Mouse (Mus musculus): ENCODE measurements around the gene Rcvrn. TPM values are rescaled to one million over a fixed set of nuclear protein-coding genes. Genes with fewer than 3 reads are reported as not detected.

Rcvrn gene
- total RNA-seq (2021), result under 1 TPM in 1 of 2 experiments, not detected in 1; 0.23 TPM

DNA sequence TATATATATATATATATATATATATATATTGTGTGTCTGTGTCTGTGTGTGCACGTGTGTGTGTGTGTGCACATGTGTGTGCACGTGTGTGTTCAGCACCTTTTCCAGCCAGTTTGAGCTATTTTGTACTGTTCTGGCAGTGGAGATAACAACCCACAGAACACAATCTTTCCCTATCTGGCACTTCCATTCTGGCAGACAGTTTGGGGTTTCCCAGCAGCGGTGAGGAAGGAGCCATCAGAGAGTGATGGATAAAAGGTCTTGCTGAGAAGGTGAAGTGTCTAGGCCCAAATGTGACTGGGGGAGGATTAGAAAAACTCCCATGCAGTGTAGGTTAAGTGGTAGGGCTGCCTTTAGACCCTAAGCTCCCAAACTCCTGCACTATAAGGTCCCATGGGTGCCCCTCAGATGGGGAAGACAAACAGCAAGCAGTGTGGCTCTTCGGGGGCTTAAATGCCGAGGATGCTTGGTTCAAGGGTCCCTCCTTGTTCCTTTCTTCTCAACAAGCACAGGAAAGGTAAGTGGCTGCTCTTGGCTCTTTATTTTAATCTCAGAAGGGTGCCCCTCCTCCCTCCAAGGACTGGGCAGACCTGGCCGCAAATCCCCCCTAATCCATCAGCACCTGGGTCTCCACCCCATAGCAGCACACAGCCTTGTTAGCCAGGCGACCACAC lies at the start of gene Rcvrn:
Gene Rcvrn (plus strand): TSS at position 624 of the 674 bp plus-strand sequence.
- DNase-seq (ENCODE audit: low spot score), result no peak
- intact Hi-C loops (cut with DNase I), result no loop called here

DNA sequence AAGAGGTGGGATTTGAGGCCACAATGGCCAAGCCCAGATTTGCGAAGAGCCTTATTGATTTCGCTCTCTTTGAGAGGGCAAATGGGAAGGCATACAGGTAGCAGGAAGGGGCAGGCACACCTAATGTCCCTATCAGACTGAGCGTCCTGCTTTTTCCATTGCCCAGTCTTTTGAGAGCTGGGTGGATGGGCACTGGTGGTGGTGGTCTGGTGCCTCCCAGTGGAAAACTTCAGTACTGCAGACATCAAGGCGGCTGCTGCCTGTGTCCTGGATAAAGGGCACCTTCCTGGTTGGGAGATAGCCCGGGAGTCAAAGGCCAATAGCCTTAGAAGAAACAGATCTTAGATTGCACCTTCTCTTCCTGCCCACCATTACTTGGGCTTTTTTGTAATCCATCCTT lies 47.4 kb upstream of the Rcvrn start:
- peak; percentile 28 for DNase-seq (ENCODE audit: low spot score)
- intact Hi-C loops (cut with DNase I), result loop anchor here (2.0 to 5.0 kb wide), 5 partner anchors 135 to 535 kb away; partner anchors contain the start of gene Gas7

DNA sequence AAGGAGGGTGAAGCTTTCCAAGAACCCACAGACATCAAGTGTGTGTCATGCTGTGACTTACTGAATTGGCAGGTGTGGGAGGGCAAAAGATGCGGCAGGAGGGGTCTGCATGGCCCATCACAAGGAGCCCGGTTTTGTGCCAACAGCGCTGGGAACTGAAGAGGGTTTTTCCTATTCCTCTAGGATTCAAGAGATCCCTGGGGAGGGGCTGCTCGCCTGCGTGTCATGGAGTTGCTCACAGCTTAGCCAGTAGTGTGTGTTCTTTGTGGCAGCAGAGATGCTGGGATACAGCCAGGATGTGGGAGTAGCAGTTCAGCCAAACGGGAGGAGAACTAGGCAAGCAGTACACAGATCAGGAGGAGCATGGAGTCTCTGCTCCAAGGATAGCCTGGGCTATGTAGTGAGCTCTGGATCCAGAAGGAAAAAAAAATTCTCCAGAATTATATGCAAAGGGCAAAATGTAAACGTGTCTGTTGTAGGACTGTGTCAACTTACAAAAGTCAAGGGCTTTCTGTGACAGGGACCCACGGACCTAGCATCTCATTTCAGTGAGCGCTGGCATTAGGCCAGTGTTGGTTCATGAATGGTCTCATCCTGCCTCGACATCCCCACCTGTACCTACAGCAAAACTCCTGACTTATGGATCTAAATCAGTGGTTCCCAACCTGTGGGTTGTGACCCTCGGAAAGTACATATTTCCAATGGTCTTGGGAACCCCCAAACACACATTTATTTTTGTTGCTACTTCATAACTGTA lies 46.3 kb upstream of the Rcvrn start:
- DNase-seq (ENCODE audit: low spot score), result no peak
- intact Hi-C loops (cut with DNase I), result loop anchor here (2.0 to 5.0 kb wide), 5 partner anchors 137 to 537 kb away; partner anchors contain the start of gene Gas7

DNA sequence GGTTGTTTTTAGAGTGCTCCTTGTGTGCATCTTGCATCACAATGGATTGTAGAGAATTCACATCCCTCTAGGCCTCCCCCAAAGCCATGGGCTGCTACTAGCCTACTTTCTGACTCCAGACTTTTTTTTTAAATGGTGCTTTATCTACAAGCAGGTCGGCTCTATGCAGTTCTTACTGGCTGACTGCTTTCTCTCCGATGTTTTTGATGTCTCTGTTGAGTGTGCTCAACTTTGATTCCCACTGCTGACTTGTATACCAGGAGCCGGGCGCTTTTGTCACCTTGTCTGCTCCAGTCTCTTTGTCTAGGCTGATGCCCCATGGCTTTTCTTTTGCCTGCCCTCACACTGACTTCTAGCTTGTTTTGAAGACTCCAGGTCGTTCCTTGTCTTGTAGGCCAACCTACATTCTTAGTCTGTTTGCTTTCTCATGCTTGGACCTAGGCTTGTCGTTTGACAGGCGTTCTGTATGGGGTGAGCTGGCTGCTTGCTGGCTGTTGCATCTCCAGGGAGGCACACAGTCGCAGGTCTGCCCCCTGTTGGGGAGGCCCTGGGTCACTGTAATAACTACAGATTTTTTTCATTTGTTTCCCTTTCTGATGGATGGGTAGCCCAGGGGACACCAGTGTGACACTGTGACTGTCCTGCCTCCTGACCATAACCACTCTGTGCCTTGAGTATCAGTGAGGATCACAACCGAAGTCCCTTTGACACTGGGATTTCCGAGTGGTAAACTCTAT lies 45.0 kb upstream of the Rcvrn start:
- intact Hi-C loops (cut with DNase I), result loop anchor here (2.0 to 5.0 kb wide), 5 partner anchors 138 to 538 kb away; partner anchors contain the start of gene Gas7
- no peak for DNase-seq (ENCODE audit: low spot score)

DNA sequence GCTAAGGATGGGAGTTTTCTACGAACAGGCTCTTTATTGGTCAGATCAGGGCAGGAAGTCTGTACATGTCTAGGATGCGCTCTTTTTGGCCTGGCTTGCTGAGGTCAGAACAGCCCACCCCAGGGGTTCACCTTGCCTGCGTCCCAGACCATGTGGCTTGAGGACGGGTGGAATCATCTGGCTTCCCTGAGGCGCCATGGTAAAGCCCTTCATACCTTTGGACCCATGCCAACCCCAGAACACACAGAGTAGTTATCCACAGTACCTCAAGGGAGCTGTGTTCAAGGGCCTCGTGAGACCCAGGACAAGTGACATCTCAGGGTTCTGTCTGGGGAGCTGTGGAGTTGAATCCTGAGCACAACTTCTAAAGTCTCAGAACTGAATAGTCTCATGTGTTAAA lies 43.4 kb upstream of the Rcvrn start:
- DNase-seq (ENCODE audit: low spot score), result no peak
- intact Hi-C loops (cut with DNase I), result no loop called here

DNA sequence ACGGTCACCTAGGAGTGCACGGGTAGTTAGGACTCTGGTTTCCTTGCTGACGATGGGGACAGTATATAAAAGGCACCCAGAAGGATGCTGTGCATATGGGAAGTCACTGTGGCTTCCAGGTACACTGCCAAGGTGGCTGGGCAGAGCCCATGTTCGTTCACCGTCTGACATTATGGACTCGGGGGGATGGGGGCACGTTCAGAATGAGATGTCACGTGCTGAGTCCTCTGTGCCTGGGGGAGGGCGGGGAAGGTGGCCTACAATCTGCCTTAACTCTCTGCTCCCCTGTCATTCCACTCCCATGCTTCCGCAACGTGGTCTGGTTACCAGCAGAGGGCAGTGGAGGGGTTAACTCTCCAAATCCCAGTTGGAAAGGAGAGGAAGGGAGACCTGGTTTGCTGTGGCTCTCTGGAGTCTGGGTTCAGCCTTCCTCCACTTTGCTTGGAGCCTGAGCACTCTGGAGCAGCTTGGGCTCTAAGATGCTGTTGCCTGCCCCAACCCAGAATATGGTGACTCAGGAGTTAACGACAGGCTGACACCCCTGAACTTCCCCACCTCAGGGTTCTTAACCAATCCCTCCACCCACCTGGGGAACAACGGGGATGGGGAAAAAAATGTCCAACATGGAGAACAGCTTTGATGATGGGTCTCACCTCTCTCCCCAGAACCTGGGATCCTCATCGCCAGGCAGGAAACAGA lies 42.8 kb upstream of the Rcvrn start:
- intact Hi-C loops (cut with DNase I), result no loop called here
- DNase-seq (ENCODE audit: low spot score), result no peak

DNA sequence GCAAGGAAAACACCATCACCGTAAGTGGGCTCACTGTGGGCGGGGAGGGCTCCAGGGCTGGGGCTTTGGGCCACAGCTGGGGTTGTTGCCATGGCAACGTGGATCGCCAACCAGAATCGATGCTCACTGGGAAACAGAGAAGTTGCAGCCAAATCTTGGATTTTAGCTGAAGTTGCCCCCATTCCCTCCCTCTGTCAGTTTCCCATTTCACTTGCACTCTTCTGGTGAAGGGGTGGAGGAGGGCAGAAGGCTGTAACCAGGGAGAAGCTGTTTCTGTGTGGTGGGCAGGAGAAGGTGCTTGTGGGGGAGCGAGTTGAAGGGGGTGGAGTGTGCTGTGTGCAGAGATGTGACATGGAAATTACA lies 42.3 kb upstream of the Rcvrn start:
- intact Hi-C loops (cut with DNase I), result no loop called here
- no peak for DNase-seq (ENCODE audit: low spot score)

DNA sequence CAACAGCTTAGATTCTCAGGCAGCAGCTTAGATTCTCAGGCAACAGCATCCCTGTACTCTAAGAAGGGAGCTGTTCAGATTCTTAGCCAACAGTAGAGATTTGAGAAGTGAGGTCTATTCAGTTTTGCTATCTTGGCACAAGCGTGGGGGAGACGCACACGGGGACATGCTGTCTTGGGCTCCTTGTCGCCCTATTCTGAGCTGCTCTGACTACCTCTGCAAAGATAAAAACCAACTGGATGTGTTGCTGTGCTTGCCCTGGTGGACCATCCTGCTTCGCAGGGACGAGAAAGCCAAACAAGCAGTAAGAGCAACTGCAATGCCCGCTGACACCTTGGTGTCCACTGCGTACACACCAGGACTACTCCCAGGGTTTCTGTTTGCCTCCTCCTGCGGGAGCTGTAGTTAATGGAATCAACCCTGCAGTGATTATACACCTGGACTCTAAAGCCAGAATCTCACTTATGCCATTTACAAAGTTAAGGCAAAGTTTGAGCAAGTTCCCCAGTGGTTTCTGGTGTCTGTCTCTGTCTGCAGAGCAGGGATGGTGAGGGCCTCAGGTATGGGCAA lies 41.5 kb upstream of the Rcvrn start:
- intact Hi-C loops (cut with DNase I), result no loop called here
- DNase-seq (ENCODE audit: low spot score), result no peak

DNA sequence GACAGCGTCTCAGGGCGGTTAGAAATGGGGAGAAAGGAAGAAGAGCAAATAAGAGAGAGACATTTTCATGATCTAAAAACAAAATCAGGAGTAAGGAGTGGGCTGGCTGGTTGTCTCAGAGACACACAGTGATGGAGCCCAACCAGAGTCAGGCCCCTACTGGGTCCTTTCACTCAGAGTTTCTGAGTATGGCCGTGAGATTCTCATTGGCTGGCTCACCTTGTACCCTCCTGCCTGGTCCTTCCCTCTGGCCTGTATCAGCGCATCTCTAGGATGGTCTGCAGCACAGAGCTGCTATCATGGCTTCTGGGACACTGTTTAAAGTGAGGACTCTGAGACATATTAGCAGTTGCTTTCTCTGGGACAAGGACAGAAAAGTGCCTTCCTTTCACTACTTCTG lies 40.6 kb upstream of the Rcvrn start:
- no peak for DNase-seq (ENCODE audit: low spot score)
- intact Hi-C loops (cut with DNase I), result no loop called here

DNA sequence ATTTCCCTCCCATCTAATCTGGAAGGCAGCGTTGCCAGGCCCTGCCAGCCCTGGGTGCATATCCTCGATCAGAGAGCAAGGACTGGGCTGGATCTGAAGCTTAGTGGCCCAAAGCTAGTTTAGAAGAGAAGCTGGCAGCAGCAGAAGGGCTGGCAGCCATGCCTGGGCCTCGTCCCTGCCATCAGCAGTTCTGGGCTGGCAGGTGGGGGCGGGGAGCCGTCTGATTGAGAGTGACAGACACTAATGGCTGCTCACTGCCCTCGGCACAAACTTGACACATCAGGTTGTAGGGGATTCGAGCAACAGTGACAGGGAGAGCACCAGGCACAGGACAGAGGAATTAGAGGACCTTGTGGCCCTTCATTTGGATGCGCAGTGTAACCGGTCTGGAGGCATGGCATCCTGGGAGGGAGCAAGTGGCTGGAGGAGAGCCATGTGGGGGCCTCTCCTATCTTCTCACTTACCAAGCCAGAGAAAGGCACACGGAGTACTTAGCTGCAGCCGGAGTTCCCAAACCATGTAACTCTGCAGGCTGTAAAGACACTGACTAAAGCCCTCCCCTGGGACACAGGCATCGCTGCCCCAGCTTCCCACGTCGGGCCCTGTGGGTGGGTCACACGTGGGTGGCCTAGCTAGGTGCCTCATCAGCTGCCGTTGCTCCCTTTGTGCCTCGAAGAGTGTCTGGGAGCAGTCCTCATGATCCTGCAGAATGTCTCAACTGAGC lies 39.7 kb upstream of the Rcvrn start:
- DNase-seq (ENCODE audit: low spot score), result no peak
- intact Hi-C loops (cut with DNase I), result no loop called here

DNA sequence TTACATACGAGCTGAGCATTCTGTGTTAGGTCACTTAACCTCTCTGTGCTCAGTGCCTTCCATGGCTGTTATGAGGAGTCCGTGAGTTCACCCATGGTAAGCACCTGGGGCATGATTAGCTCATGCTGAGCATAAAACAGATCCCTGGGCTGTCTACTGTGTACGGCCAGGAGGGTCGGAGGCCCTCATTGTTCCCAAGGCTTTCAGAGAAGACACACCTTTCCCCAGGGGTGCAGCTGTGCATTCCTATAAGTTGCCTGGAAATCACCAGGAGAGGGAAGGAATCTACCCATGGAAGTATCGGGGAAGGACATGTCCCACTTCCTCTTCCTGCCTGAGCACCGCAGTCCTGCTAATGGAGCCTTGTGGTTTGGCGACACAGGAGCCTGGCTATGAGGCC lies 38.8 kb upstream of the Rcvrn start:
- intact Hi-C loops (cut with DNase I), result no loop called here
- no peak for DNase-seq (ENCODE audit: low spot score)

DNA sequence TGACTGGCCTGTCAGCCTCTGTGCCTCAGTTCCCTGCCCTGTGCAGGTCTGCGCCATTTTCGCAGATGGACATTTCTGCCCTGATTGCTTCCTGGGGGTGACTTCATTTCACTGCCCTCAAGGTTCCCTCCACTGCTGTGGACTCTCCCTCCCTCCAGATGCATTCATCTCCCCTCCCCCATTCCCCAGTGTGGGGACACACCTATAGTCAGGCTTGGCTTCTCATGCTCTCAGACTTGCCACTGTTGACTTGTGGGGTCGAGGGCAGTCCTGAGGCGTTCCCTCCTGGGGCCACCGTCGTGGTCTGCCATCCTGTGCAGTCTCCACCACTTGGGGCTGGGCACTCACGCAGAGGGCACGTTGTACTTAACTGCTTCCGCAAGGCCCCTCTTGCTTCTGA lies 38.3 kb upstream of the Rcvrn start:
- intact Hi-C loops (cut with DNase I), result loop anchor here (1.0 kb wide), 1 partner anchor 19 kb away; no protein-coding TSS in a partner anchor
- no peak for DNase-seq (ENCODE audit: low spot score)

DNA sequence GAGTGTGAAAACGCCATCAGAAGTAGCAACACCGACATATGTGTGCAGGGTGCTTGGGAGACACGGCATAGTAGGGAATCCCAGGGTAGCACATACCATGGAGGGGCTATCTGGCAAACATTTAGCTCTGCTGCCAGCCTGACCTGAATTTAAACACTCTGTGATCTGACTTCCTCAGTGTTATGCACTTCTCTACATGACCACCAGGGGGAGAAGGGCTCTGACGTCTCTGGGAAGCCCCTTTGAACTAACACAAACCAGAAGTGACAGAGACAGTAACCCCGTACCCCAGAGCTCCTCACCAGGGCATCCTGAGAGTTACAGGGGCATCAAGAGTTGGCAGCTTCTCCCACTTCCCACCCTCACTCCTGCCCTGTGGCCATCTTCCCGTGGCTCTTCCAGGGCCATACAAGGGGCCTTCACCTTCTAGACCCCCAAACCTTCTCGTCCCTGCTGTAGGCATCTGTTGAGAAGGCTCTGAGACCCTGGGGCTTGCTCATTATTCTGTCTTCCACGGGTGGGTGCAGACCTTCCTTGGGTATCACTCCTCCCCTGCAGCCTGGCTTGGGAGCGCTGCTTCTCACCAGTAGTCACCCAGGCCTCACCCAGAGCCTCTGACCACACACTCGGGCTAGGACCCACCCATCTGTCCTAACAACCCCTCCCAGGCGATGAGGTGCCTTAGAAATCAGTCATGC lies 37.3 kb upstream of the Rcvrn start:
- intact Hi-C loops (cut with DNase I), result loop anchor here (1.0 kb wide), 1 partner anchor 18 kb away; no protein-coding TSS in a partner anchor
- DNase-seq (ENCODE audit: low spot score), result no peak

DNA sequence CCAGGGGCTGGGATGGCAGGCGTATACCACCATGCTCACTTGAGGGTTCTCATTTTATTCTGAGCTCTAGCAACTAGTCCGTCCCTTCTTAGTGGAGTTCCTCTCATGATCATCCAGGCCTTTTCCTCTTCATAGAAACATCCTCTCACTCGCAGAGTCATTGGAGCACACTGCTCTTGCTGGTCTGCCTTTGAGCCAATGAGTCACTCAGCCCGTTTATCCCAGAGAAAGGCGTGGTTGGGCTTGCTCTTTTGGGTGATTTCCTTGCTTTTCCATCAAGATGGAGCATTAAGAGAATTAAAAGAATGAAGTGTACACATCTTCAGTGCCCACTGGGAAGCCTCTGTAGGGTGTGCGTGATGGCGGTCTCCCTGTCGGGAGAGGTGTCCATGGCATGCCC lies 33.7 kb upstream of the Rcvrn start:
- intact Hi-C loops (cut with DNase I), result no loop called here
- no peak for DNase-seq (ENCODE audit: low spot score)

DNA sequence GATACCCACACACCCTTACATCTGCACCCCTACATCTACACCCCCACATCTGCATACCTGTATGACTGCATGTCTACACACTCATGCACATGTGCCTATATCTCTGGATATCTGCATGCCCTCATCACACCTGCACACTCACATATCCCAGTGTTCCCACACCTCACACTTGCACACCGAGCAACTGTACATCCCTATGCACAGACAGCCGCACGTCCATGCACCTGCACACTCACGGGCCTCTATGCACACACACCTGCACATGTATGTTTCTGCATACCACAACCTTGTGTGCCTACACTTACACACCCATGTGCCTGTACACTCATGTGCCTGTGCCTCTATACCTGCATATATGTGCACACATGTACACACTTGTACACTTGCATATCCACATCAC lies 31.7 kb upstream of the Rcvrn start:
- no peak for DNase-seq (ENCODE audit: low spot score)
- intact Hi-C loops (cut with DNase I), result no loop called here

DNA sequence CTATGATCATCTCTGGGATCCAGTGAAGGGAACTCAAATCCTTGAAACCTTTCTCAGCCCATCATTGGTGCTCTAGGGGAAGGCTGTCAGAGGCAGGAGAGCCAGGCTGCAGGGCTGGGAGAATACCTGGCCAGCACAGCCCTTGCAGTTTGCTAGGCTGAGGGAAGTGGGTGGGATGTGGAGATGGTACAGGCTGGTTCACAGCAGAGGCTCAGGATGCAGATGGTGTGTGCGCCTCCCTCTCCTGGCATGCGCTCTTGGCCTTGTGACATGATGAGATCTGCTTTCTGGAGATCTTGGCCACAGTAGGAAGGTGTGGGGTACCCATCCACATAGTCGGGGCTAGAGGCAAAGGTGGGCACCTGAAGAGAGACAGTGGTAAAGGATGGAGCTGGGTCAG lies 30.9 kb upstream of the Rcvrn start:
- intact Hi-C loops (cut with DNase I), result no loop called here
- DNase-seq (ENCODE audit: low spot score), result no peak

DNA sequence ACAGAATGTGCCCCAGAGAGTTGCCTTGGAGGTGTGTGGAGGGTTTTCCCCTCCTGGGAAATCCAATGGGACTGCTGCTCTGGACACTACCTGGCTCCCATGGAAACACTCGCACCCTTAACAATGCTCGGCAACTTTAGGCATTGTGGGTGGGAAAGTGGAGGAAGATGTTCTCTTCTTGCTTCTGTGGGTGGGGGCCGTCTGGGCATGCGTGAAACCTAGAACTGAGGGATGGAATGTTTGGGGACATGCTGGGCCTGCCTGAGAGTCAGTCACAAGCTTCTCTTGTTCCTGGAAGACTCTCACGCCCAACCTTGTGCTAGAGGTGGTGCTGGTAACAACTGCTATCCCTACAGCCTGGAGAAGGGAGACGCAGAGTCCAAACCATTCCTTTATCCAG lies 30.2 kb upstream of the Rcvrn start:
- intact Hi-C loops (cut with DNase I), result no loop called here
- DNase-seq (ENCODE audit: low spot score), result no peak

DNA sequence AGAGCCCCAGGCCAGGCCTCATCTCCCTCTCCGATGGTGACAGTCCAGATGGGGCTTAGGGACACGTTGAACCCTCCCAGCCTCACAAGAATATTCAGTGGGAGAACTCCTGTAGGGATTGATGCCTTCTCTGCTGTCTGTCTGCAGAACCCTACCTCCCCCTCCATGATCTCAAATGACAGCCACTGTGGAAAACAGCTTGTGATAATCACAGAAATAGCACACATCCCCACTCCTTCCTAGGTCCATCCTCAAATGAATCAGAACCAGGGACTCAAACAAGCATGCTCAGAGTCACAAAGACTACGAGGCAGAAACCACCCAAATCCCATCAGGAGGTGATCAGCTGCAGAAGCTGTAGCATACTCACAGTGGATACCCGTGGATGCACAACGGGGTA lies 29.0 kb upstream of the Rcvrn start:
- intact Hi-C loops (cut with DNase I), result no loop called here
- no peak for DNase-seq (ENCODE audit: low spot score)

Measured in heart, postnatal 25 days (tissue).